Comparison of ENCODE assay signal across 9 mouse cellular contexts in the genomic region with DNA sequence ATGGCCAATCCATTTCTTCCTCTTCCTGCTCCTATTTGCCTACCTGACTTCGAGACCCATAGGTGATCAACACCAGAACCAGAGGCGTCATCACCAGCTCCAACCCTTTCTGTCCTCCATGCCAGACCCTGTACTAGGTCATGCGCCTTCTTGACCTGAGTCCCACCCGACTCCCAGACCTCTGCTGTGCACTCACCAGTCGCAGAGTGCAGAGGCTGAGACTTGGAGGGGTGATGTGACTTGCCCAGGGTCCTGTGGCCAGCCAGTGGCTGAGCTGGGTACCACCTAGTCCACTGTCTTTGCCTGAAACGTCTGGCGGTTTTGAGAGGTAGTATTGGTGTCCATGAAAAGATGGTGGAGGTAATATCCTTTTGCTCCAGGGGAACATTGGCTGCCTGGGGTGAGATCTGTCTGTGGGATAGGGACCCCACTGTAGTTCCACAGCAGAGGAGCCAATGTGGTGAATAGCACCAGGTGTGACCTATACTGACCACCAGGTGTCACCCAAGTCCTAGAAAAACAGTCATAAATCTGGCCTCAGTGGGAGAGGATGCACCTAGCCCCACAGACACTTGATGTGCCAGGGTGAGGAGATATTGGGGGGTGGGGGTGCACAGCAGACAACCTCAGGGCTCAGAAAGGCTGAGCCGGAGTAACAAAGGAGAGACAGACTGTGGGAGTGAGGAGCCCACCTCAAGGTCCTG. TPM values are rescaled to one million over a fixed set of nuclear protein-coding genes. Genes with fewer than 3 reads are reported as not detected.
DNase-seq lines count a peak whose midpoint lies in the region; ATAC-seq and TF ChIP-seq lines count a peak whose summit lies in the region.
"Had no signal": no experiment of that assay in that cellular context is flagged by ENCODE, and none has a peak within 500 bp of the region (broad histone marks: within the 10 kb centered on the region; RNA-seq: fewer than 3 reads in every experiment).

No protein-coding gene starts in this region.

- ATAC-seq in lung, postnatal 0 days = peak; percentile 22; the same call in 1 of the 2 replicates

- H3K4me1 ChIP-seq in lung, adult 2 months (ENCODE audit: control insufficient read depth, insufficient read depth, low read length) = 0 out of 2 replicates have a peak, but pooled peaks cover 2% of the 10 kb centered on the region
- H3K4me1 ChIP-seq in forebrain, embryonic 10.5 days = peaks cover 12% of the 10 kb centered on the region
- no peaks in the 10 kb centered on the region for H3K4me1 ChIP-seq in lung, postnatal 0 days (ENCODE audit: insufficient read depth, low read depth, low read length)
- H3K4me1 ChIP-seq: liver, embryonic 15.5 days had no signal

- H3K4me3 ChIP-seq in lung, adult 2 months (replicated peaks; ENCODE audit: extremely low read depth, low read depth, low read length) = no peak overlapping the region
- H3K4me3 ChIP-seq in forebrain, embryonic 10.5 days = no peak overlapping the region
- no peak overlapping the region for H3K4me3 ChIP-seq in lung, postnatal 0 days (ENCODE audit: low read depth, low read length)
- H3K4me3 ChIP-seq: liver, embryonic 15.5 days had no signal

- peak; percentile 32; the same call in 1 of the 2 replicates for TF ChIP-seq CTCF in lung, adult 2 months (IDR thresholded peaks at IDR 0.05; ENCODE audit: insufficient read depth, low read length)
- TF ChIP-seq CTCF in lung, postnatal 0 days (IDR thresholded peaks at IDR 0.05) = peak; percentile 84

- no peak overlapping the region for H3K27ac ChIP-seq in forebrain, embryonic 10.5 days
- no peak overlapping the region for H3K27ac ChIP-seq in lung, postnatal 0 days (ENCODE audit: low read length)
- H3K27ac ChIP-seq: liver, embryonic 15.5 days had no signal

- no peaks in the 10 kb centered on the region for H3K36me3 ChIP-seq in forebrain, embryonic 10.5 days (replicated peaks)
- no peaks in the 10 kb centered on the region for H3K36me3 ChIP-seq in lung, postnatal 0 days (ENCODE audit: insufficient read depth, low read length)
- H3K36me3 ChIP-seq: liver, embryonic 15.5 days had no signal

- H3K4me2 ChIP-seq in lung, postnatal 0 days (replicated peaks; ENCODE audit: low read depth, low read length) = no peak overlapping the region
- H3K4me2 ChIP-seq: liver, embryonic 15.5 days had no signal

- DNase-seq in lung, adult 2 months = peak; percentile 36
- DNase-seq in lung, postnatal 25 days (ENCODE audit: low spot score) = no peak
- DNase-seq in adrenal gland, postnatal 14 days = peak; percentile 56
- peak; percentile 38 for DNase-seq in forebrain, embryonic 10.5 days (ENCODE audit: extremely low spot score, low spot score)
- DNase-seq in kidney, adult 11 months = peak; percentile 18
- peak; percentile 62 for DNase-seq in lung, postnatal 0 days (ENCODE audit: low spot score)
- peak; percentile 73 to 78 for DNase-seq in right cerebral cortex, postnatal 10 days (ENCODE audit: low spot score in 2 of 2)
- DNase-seq in gastrocnemius, adult 8-10 months (ENCODE audit: low spot score in 2 of 2) = no peak

- H3K9me3 ChIP-seq in forebrain, embryonic 10.5 days = no peaks in the 10 kb centered on the region
- no peaks in the 10 kb centered on the region for H3K9me3 ChIP-seq in lung, postnatal 0 days (ENCODE audit: low read length)
- H3K9me3 ChIP-seq: liver, embryonic 15.5 days had no signal

- H3K27me3 ChIP-seq in forebrain, embryonic 10.5 days (ENCODE audit: poor library complexity, severe bottlenecking) = no peaks in the 10 kb centered on the region; the same call in 1 of the 2 replicates
- no peaks in the 10 kb centered on the region for H3K27me3 ChIP-seq in lung, postnatal 0 days (replicated peaks; ENCODE audit: insufficient read depth, low read length)
- H3K27me3 ChIP-seq: liver, embryonic 15.5 days had no signal

- no peak for TF ChIP-seq POLR2A in lung, adult 2 months (IDR thresholded peaks at IDR 0.05; ENCODE audit: borderline replicate concordance, extremely low read depth, low read depth, low read length)

- H3K9ac ChIP-seq in lung, postnatal 0 days (replicated peaks; ENCODE audit: low read depth) = no peak overlapping the region
- H3K9ac ChIP-seq: liver, embryonic 15.5 days had no signal

- 46% methylated on average over 8 of the region's 8 CpGs for WGBS in lung, adult 2 months
- 59% methylated on average over 8 of the region's 8 CpGs for WGBS in forebrain, embryonic 10.5 days
- WGBS in lung, postnatal 0 days = 50% methylated on average over 8 of the region's 8 CpGs

- TF ChIP-seq EP300 in lung, postnatal 0 days (IDR thresholded peaks at IDR 0.05) = no peak

RNA-seq across cellular contexts. Expression of a gene that starts 8.9 kb away (rescaled TPM):
- 0.14 and 5.2 TPM in 2 replicates for polyA plus RNA-seq in lung, adult 2 months (2012; rRNA removed)
- 13.7 and 14.3 TPM in 2 replicates for total RNA-seq in adrenal gland, postnatal 14 days (2021)
- not detected in 2 replicates for polyA plus RNA-seq in forebrain, embryonic 10.5 days (2016; fragmentation: Nextera tagmentation; extraction: Ambion mirVana)
- polyA plus RNA-seq in lung, postnatal 0 days (2015; fragmentation: Nextera tagmentation; extraction: Ambion mirVana) = not detected in 2 replicates
- total RNA-seq in gastrocnemius, adult 8-10 months (2022) = under 1 TPM in 1 of 4 experiments, not detected in 3; 0.12 TPM
- polyA plus RNA-seq: liver, embryonic 15.5 days had no signal

RNA-seq across cellular contexts. Expression of a gene that starts 11.6 kb away (rescaled TPM):
- polyA plus RNA-seq in lung, adult 2 months (2012; rRNA removed) = 25.2 and 28.6 TPM in 2 replicates
- 0.89 and 1.1 TPM in 2 replicates for total RNA-seq in adrenal gland, postnatal 14 days (2021)
- polyA plus RNA-seq in forebrain, embryonic 10.5 days (2016; fragmentation: Nextera tagmentation; extraction: Ambion mirVana) = 1.0 and 1.4 TPM in 2 replicates
- polyA plus RNA-seq in lung, postnatal 0 days (2015; fragmentation: Nextera tagmentation; extraction: Ambion mirVana) = 10.1 and 11.7 TPM in 2 replicates
- total RNA-seq in gastrocnemius, adult 8-10 months (2022) = under 1 TPM in 2 of 4 experiments, not detected in 2; 0.20 to 0.36 TPM

RNA-seq across cellular contexts. Expression of a gene that starts 23.9 kb away (rescaled TPM):
- polyA plus RNA-seq in lung, adult 2 months (2012; rRNA removed) = 0.69 and 0.93 TPM in 2 replicates
- not detected in 2 replicates for total RNA-seq in adrenal gland, postnatal 14 days (2021)
- polyA plus RNA-seq in forebrain, embryonic 10.5 days (2016; fragmentation: Nextera tagmentation; extraction: Ambion mirVana) = 0.33 and 0.57 TPM in 2 replicates
- polyA plus RNA-seq in lung, postnatal 0 days (2015; fragmentation: Nextera tagmentation; extraction: Ambion mirVana) = 0.43 and 0.53 TPM in 2 replicates
- not detected for total RNA-seq in gastrocnemius, adult 8-10 months (2022)
- polyA plus RNA-seq: liver, embryonic 15.5 days had no signal

RNA-seq across cellular contexts. Expression of a gene that starts 27.0 kb away (rescaled TPM):
- polyA plus RNA-seq in lung, adult 2 months (2012; rRNA removed) = 2.5 and 2.6 TPM in 2 replicates
- 1.1 and 10.7 TPM in 2 replicates for total RNA-seq in adrenal gland, postnatal 14 days (2021)
- 0.15 TPM in 1 of 2 replicates, not detected in the other for polyA plus RNA-seq in forebrain, embryonic 10.5 days (2016; fragmentation: Nextera tagmentation; extraction: Ambion mirVana)
- not detected in 2 replicates for polyA plus RNA-seq in lung, postnatal 0 days (2015; fragmentation: Nextera tagmentation; extraction: Ambion mirVana)
- total RNA-seq in gastrocnemius, adult 8-10 months (2022) = under 1 TPM in 3 of 4 experiments, not detected in 1; 0.29 to 0.47 (median 0.36) TPM
- polyA plus RNA-seq: liver, embryonic 15.5 days had no signal

Comparison
In these comparisons a context has a peak if more than half of its experiments do, and no peak if none do; other contexts are left out.
1. DNase-seq: peak in lung, adult 2 months (single experiment), adrenal gland, postnatal 14 days (single experiment), forebrain, embryonic 10.5 days (single experiment), kidney, adult 11 months (single experiment), lung, postnatal 0 days (single experiment) and right cerebral cortex, postnatal 10 days (2 of 2); none in lung, postnatal 25 days (single experiment) and gastrocnemius, adult 8-10 months (0 of 2).